Mouse (Mus musculus) heart, postnatal 36 days (tissue): ENCODE measurements around the gene Ift81. TPM values are rescaled to one million over a fixed set of nuclear protein-coding genes. Genes with fewer than 3 reads are reported as not detected.
"Not testable (repeated sequence)": the region's sequence is repeated elsewhere in the genome, so short reads cannot be mapped to it uniquely, and the experiment has no call there.

ENCODE experiments used
- DNase-seq, 2 experiments: peaks; one replicate each; pipeline ENCODE4 v3.0.0; 2021 to 2022
- intact Hi-C: fragments of 180-260 bp; cut with DNase I; formaldehyde crosslinking; loops from one replicate; pipeline ENCODE4 v1.15.1; 2025
- total RNA-seq, 2 experiments: library from RNA; stranded (reverse); gene quantifications; 2 replicates each; pipeline ENCODE4 v1.2.3; 2021

The Ift81 gene
- 10 to 100 TPM; 66.7 to 71.1 TPM for total RNA-seq

DNA sequence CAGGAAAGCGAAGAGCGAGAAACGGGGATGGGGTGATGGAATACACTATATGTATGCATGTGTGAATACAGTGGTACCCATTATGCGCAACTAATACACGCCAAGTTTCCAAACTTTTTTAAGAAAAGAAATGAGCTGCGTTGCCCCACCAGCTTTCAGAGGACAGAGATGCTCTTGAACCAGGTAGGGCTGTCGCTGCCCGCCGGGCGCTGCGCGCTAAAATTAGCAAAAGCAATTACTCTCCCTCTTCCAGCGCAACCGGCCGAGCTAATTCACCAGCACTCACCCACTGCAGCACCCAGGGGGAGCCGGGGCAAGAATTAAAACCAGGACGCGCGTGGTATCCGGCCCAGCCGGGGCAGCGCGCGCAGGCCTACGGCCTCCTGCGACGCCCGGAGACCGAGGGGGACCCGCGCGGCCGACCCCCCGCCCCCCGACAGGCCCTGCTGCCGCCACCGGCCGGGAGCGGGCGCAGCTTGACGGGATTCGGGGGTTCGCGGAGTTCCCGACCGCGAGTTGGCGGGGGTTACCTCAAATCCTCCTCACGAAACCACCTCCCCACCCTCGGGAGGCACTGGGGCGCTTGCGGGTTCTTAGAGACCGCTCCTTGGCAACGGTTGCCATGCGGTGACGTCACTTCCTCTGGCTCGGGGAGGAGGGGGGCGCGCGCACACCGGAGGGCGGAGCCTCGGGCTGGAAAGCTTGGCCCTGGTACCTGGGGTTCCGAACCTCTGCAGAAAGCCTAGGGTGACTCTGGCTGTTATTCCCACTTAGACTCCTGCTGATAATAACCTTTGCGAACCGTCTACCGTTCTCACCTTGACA is at the start of gene Ift81:
Gene Ift81 (minus strand): TSS at position 611 of the 825 bp plus-strand sequence.
- intact Hi-C loops = loop anchor here (5.0 kb wide), 1 partner anchor 67 kb away; no protein-coding TSS in a partner anchor
- DNase-seq = peak; percentile 94 to 96

DNA sequence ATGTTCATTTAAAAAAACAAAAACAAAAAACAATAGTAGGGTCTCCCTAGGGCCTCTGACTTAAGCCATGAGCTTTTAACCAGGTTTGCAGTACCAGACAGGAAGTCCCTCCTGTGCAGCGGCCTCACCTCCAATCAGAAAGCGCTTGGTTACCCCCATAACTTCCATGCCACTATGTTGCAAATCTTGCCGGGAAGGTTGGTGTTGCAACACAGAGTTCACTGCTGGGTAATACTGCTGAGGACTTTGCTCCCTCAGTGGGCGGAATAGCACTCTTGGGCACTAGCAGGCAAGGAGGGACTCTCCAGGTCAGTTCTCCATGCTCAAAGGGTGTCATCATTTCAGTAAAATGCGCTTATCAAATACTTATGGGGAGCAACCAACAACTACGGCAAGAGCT is 48.2 kb upstream of the Ift81 start:
- intact Hi-C loops = no loop called here
- no peak for DNase-seq

DNA sequence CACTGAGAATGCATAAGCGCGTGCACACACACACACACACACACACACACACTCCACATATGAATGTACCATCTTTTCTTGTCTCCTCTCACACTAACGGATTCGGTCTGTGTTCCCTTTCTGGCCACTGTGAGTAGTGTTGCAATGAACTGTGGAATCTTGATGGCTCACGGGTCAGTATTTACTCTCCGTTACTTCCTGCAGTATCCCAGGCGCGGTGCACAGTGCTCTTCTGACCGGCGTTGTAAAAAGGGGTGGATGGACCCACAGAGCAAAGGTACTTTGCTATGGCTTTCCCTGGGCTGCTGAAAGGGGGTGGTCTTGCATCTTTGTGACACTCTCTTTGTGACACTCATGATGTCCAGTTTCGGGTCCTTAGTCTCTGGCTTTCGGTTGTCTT is 42.5 kb upstream of the Ift81 start:
- intact Hi-C loops = no loop called here
- no peak for DNase-seq

DNA sequence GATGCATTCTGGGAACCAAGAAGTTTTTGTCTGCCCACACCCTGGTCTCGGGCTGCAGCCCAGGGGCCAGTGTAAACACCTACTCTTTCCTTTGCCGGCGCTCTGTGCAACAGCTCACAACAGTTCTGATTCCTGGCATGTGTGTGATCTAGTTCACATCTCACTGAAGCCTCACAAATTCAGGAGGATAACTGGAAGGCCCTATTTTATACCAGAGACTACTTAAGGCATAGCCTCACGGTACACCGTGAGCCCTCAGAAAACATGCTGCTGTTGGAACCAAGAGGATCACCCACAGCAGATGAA is 39.9 kb upstream of the Ift81 start:
- DNase-seq = no peak

DNA sequence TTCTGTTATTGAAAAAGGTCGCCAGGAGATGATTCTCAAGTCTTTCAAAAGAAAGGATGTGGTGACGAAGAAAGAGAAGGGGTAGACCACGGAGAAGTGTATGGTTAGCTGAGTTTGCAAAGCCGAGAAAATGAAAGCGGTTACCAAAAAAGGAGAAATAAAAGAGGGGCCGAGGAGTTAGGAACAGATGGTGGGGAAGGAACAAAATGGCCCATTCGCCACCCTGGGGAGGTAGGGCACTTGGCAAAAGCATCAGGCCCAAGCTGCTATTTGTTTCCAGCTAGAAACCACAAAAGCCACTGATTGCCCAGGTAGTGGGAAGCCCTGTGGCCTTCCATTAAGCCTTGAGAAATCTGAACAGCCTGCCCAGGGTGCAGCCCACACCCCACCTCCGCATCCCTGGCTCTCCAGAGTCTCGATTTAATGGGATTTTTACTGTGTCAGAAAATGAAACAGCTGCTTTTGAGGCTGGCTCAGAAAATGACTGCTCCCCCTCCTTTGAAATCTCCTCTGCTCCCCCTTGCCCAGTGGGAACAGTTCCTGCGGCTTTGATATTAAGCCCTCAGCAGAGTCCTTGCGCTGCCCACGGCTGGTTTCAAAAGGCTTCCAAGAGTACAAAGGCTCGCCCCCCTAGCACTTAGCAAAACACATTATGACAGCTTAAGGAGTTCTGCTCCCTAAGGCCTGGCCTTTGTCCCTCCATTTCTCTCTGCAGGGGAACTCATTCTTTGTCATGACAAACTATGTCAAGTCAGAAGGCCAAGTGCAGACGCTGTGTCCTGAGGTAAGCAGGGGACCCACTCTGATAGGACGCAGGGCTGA is 39.3 kb upstream of the Ift81 start:
- intact Hi-C loops = loop anchor here (5.0 kb wide), 1 partner anchor 74 kb away; no protein-coding TSS in a partner anchor
- DNase-seq = no peak

More for the DNA sequence above, 39.9 kb upstream of the Ift81 start:
- intact Hi-C loops = loop anchor here (5.0 kb wide), 1 partner anchor 73 kb away; no protein-coding TSS in a partner anchor

GRCm38 (mm10) chr5:122653112-122653445 is 38.8 kb upstream of the Ift81 start:
- no peak for DNase-seq
- intact Hi-C loops = loop anchor here (5.0 kb wide), 1 partner anchor 74 kb away; no protein-coding TSS in a partner anchor

GRCm38 (mm10) chr5:122652506-122652905 is 38.2 kb upstream of the Ift81 start:
- no peak for DNase-seq
- intact Hi-C loops = loop anchor here (5.0 kb wide), 1 partner anchor 75 kb away; no protein-coding TSS in a partner anchor

GRCm38 (mm10) chr5:122650100-122650499 is 35.8 kb upstream of the Ift81 start:
- intact Hi-C loops = loop anchor here (5.0 kb wide), 1 partner anchor 77 kb away; no protein-coding TSS in a partner anchor
- no peak for DNase-seq

- intact Hi-C loops = no loop called here
- DNase-seq = no peak
These were observed 34.9 kb upstream of the Ift81 start for GRCm38 (mm10) chr5:122649264-122649663.

GRCm38 (mm10) chr5:122647952-122648374 is 33.6 kb upstream of the Ift81 start:
- DNase-seq, intact Hi-C loops: not testable (repeated sequence)

DNA sequence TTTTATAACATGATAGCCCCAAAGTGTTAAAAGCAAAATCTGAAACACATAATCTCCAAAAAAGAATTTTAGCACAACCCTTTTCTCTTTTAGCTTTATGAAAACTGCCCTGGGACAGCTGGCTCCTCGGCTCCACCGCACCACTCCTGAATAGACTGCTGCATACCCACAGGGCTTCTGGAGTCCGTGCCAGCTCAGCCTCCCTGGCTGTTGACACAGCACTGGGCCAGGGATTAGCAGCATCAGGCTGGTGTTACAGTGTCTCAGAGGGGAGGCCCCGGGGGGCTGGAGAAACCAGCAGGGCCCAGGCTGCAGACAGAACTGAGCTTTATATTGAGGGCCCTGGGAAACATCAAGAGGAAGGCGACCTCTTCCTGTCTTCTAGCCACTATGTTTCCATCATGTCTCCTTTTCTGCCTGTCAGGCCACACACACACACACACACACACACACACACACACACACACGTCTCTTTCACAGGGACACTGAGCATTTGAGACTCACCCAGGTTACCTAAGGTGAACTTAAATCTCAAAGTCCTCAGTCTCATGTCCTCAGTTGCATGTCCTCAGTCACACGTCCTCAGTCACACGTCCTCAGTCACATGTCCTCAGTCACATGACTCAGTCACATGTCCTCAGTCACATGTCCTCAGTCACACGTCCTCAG is 33.1 kb upstream of the Ift81 start:
- intact Hi-C loops = no loop called here
- no peak for DNase-seq

- no peak for DNase-seq
These were observed 31.7 kb upstream of the Ift81 start for GRCm38 (mm10) chr5:122646050-122646449.

DNA sequence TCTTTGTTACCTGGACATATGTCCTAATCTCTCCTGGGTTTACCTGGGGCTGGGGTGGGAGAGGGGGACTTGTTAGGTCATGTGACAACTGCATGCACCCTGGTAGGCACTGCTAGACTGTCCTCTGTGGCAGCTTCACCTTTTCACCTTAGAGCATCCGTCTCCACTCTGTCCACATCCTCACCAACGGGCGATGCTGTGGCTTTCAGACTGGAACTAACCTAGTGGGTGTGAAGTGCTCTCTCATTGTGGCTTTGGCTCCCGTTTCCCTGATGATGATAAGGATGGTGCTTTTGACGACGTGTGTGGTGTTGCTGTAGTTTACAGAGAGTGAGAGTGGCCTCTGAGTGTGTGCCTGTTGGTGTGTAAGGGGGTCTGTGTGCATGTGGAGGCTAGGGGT is 31.0 kb upstream of the Ift81 start:
- intact Hi-C loops = no loop called here
- no peak for DNase-seq

More at GRCm38 (mm10) chr5:122646050-122646449, 31.7 kb upstream of the Ift81 start:
- intact Hi-C loops = no loop called here

DNA sequence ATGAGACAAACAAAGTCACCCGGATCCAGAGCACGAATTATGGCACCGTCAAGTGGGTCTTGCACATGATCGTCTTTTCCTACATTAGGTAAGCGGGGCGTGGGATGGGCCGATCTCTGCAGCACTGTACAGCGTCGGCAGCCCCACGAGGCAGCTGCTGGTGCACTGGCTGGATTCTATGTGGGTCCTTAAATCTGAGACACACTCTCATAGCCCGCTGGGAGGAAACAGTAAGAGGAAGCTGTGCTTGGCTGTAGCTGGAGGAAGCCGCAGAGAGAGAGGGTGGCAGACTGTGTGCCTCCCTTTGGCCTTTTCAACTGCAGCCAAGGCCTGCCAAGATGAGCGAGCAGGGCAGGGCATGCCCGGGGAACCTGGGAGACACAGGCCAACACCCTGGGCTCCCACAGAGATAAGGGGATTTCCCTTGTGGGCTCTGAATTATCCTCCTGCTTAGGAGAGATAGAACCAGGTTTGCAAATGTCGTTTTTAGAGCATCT is 29.8 kb upstream of the Ift81 start:
- intact Hi-C loops = no loop called here
- DNase-seq = peak; percentile 42 to 46

DNA sequence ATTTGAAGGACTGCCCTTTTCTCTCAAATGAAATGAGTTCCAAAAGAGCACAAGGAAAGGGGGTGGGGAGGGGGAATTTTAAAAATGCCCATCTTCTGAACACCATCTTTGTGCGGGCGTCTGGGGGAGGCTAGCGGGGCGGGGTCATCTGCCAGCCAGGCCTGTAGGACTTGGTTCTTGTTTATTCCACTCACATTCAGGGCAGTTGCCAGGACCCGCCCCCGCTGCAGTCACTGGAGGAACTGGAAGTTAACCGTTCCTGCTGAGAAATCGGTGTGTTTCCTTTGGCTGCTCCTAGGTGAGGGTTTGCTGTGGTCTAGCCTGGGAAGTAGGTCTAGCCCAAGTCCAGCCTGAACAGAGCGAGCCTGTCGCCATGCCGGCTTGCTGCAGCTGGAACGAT is 29.4 kb upstream of the Ift81 start, which contains the start of gene P2rx7:
Gene P2rx7 (plus strand): TSS at position 211 of the 400 bp plus-strand sequence.
- intact Hi-C loops = no loop called here
- peak; percentile 67 for DNase-seq

DNA sequence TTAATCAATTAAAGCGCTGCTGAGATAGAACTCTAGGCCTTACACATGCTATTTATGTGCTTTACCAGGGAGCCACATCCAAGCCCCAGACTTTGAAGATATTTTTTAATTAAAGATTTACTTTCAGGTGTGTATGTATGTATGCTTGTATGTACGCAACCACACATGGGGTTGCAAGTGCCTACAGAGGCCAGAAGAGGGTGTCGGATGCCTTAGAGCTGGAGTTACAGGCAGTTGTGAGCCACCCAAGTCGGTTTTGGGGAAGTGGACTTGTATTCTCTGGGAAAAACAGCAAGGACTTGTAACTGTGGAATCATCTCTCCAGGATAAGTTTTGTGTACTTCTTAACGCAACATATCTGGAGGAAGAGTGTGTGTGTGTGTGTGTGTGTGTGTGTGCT is 25.7 kb upstream of the Ift81 start:
- intact Hi-C loops = no loop called here
- DNase-seq = no peak

GRCm38 (mm10) chr5:122639517-122639916 is 25.2 kb upstream of the Ift81 start:
- no peak for DNase-seq
- intact Hi-C loops = no loop called here

DNA sequence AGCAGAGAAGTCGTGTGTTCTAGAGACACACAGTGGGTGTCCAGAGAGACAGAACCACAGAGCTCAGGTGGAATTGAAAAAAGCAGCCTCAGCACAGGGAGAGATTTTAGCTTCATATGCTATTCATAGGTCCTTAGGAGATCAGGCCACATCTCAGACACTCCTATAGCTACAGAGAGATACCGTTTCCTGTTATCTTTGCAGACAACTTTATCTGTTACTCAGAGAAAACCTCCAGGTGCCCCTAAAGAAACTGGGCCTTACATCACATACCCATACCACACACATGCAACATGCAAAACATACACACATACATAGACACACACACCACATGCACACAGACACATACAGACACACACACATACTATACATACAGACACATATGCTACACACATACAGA is 24.0 kb upstream of the Ift81 start:
- no peak for DNase-seq
- intact Hi-C loops = no loop called here

DNA sequence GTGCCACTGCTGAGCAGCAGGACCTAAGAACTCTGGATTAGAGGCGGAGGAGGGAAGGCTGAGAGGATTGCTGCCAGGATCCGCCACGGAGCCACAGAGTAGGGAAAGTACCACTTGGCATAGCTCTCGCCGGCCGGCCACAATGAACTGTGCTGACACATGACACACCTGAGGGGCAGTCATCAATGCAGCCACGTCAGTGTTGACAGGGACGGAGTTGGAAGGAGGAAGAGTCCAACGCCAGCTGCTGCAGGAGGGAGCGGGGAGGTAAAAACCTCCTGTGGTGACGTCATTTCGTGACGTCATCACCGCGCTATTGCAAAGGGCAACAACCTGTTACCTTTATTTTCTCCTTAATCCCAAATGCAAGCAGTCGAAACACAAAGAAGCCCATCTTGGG is 22.6 kb upstream of the Ift81 start:
- intact Hi-C loops = no loop called here
- no peak for DNase-seq

DNA sequence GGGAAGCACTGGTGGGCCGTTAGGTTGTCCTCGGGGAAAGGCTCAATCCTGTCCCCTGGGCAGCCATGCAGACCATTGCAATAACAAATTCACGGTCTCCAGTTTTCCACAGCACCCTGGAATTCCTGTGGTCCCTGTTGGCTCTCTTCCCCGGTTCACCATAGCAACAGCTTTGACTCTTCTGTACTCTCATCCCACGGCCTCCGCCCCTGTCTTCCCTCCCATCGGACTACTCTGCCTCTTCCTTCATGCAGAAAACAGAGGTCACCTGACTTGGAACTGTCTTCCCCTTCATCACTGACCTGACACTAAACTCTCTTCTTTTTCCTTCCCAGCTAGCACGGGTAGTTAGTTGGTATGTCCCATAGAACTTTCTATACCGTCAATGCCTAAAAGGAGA is 22.0 kb upstream of the Ift81 start:
- intact Hi-C loops = no loop called here
- no peak for DNase-seq

GRCm38 (mm10) chr5:122635228-122635627 is 20.9 kb upstream of the Ift81 start:
- intact Hi-C loops = no loop called here

More at GRCm38 (mm10) chr5:122635228-122635627, 20.9 kb upstream of the Ift81 start:
- no peak for DNase-seq
